Mouse (Mus musculus): ENCODE measurements at regions not wholly inside any gene's neighbourhood (a gene's known extent, or its start where the extent isn't known, plus 50 kb on each side); places are given as distances from the start of the nearest gene placed in this dataset.

GRCm38 (mm10) chr11:109088488-109089252 lies 55.5 kb downstream of the E030025P04Rik start:
- TF ChIP-seq CTCF (IDR thresholded peaks at IDR 0.05), result no peak
- Histone ChIP-seq H3K4me3 (no peak overlapping the region), H3K27ac (no peak overlapping the region)
- DNase-seq (ENCODE audit: extremely low spot score in 1 of 2, low spot score in 2 of 2), result peak in 1 of 2 experiments; percentile 18
- intact Hi-C loops (cut with DNase I), result loop anchor here (2.0 kb wide), 1 partner anchor 108 kb away; no protein-coding TSS in a partner anchor

- Histone ChIP-seq H3K4me3 (no peak overlapping the region), H3K27ac (no peak overlapping the region)
- intact Hi-C loops (cut with DNase I), result no loop called here
- no peak for DNase-seq (ENCODE audit: extremely low spot score in 1 of 2, low spot score in 2 of 2)
- TF ChIP-seq CTCF (IDR thresholded peaks at IDR 0.05), result no peak
Observed at GRCm38 (mm10) chr11:109081957-109082356, 62.2 kb downstream of the E030025P04Rik start.

GRCm38 (mm10) chr11:109081454-109081853 lies 62.7 kb downstream of the E030025P04Rik start:
- no peak for TF ChIP-seq CTCF (IDR thresholded peaks at IDR 0.05)
- H3K27ac ChIP-seq, result no peak overlapping the region
- no peak overlapping the region for H3K4me3 ChIP-seq
- DNase-seq (ENCODE audit: extremely low spot score in 1 of 2, low spot score in 2 of 2), result no peak
- intact Hi-C loops (cut with DNase I), result no loop called here

- no peak for TF ChIP-seq CTCF (IDR thresholded peaks at IDR 0.05)
- DNase-seq (ENCODE audit: extremely low spot score in 1 of 2, low spot score in 2 of 2), result no peak
- intact Hi-C loops (cut with DNase I), result no loop called here
- H3K4me3 ChIP-seq, result no peak overlapping the region
- H3K27ac ChIP-seq, result no peak overlapping the region
Observed at GRCm38 (mm10) chr11:109080847-109081415, 63.2 kb downstream of the E030025P04Rik start.

GRCm38 (mm10) chr11:109079466-109079865 lies 64.7 kb downstream of the E030025P04Rik start:
- H3K4me3 ChIP-seq, result no peak overlapping the region
- H3K27ac ChIP-seq, result no peak overlapping the region
- intact Hi-C loops (cut with DNase I), result loop anchor here (5.0 kb wide), 1 partner anchor 82 kb away; no protein-coding TSS in a partner anchor
- no peak for DNase-seq (ENCODE audit: extremely low spot score in 1 of 2, low spot score in 2 of 2)
- TF ChIP-seq CTCF (IDR thresholded peaks at IDR 0.05), result no peak

GRCm38 (mm10) chr11:109076587-109077417 lies 67.4 kb downstream of the E030025P04Rik start:
- intact Hi-C loops (cut with DNase I), result loop anchor here (5.0 kb wide), 1 partner anchor 80 kb away; no protein-coding TSS in a partner anchor
- no peak for TF ChIP-seq CTCF (IDR thresholded peaks at IDR 0.05)
- no peak overlapping the region for H3K4me3 ChIP-seq
- peak in 1 of 2 experiments; percentile 14 for DNase-seq (ENCODE audit: extremely low spot score in 1 of 2, low spot score in 2 of 2)
- peak overlapping the region; percentile 47; the same call in 1 of the 2 replicates for H3K27ac ChIP-seq

GRCm38 (mm10) chr11:109071340-109071739 lies 72.8 kb downstream of the E030025P04Rik start:
- Histone ChIP-seq H3K27ac (no peak overlapping the region), H3K4me3 (no peak overlapping the region)
- intact Hi-C loops (cut with DNase I), result no loop called here
- peak in 1 of 2 experiments; percentile 5 for DNase-seq (ENCODE audit: extremely low spot score in 1 of 2, low spot score in 2 of 2)
- TF ChIP-seq CTCF (IDR thresholded peaks at IDR 0.05), result no peak

- Histone ChIP-seq H3K27ac (no peak overlapping the region), H3K4me3 (no peak overlapping the region)
- peak in 1 of 2 experiments; percentile 1 for DNase-seq (ENCODE audit: extremely low spot score in 1 of 2, low spot score in 2 of 2)
- intact Hi-C loops (cut with DNase I), result no loop called here
- no peak for TF ChIP-seq CTCF (IDR thresholded peaks at IDR 0.05)
Observed at GRCm38 (mm10) chr11:109070412-109070811, 73.8 kb downstream of the E030025P04Rik start.

GRCm38 (mm10) chr11:109069326-109069709 lies 74.9 kb downstream of the E030025P04Rik start:
- intact Hi-C loops (cut with DNase I), result no loop called here
- DNase-seq (ENCODE audit: extremely low spot score in 1 of 2, low spot score in 2 of 2), result peak in 1 of 2 experiments; percentile 6
- no peak overlapping the region for H3K4me3 ChIP-seq
- TF ChIP-seq CTCF (IDR thresholded peaks at IDR 0.05), result no peak
- H3K27ac ChIP-seq, result no peak overlapping the region

- intact Hi-C loops (cut with DNase I), result no loop called here
- no peak for DNase-seq (ENCODE audit: extremely low spot score in 1 of 2, low spot score in 2 of 2)
- Histone ChIP-seq H3K4me3 (no peak overlapping the region), H3K27ac (no peak overlapping the region)
- TF ChIP-seq CTCF (IDR thresholded peaks at IDR 0.05), result no peak
Observed at GRCm38 (mm10) chr11:109068371-109069325, 75.5 kb downstream of the E030025P04Rik start.

- Histone ChIP-seq H3K27ac (no peak overlapping the region), H3K4me3 (no peak overlapping the region)
- TF ChIP-seq CTCF (IDR thresholded peaks at IDR 0.05), result no peak
- intact Hi-C loops (cut with DNase I), result no loop called here
- DNase-seq (ENCODE audit: extremely low spot score in 1 of 2, low spot score in 2 of 2), result no peak
Observed at GRCm38 (mm10) chr11:109067733-109068132, 76.4 kb downstream of the E030025P04Rik start.
